Mouse (Mus musculus): Measurements from ENCODE around the gene Rnf8.

DNA sequence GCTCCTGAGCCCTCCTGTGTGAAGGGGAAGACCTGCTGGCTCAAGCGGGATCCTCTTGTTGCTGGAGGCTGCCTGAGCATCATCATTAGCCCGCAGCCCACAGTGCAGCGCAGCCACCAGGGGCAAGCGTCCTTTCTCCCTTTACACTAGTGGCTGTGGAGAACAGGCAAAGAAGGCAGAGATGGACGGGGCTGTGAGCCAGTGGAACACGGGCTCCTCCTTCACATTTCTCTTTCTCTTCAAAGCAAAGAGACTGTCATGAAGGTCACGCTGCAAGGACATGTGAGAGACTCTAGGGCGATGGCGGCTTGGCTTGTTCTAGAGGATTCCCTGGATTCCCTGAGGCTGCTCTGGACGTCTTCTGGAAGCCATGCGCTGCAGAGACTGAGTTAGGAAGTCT, 26.4 kb downstream of the Rnf8 start:
- TF ChIP-seq POLR2A (IDR thresholded peaks at IDR 0.05; ENCODE audit: insufficient read depth, low read depth, low read length) (no peak), CTCF (IDR thresholded peaks at IDR 0.05) (no peak)
